Mouse (Mus musculus) midbrain, postnatal 0 days (tissue): ENCODE data around the gene Slco2b1. TPM values are rescaled to one million over a fixed set of nuclear protein-coding genes. Genes with fewer than 3 reads are reported as not detected.
A peak's percentile ranks its signal among the peaks of the same experiment; 100 is the strongest.

Experiments
- ATAC-seq: fragments of 200-750 bp; cut with Nextera tagmentation; 2 replicates; pipeline ENCODE4 v1.8.0; 2017; ENCODE audit warnings: moderate number of reproducible peaks, mild to moderate bottlenecking, moderate TSS enrichment, moderate library complexity; ENCODE audit not compliant: low FRiP score
- DNase-seq: peaks from one replicate; pipeline ENCODE4 v3.0.0-alpha.2; 2015; ENCODE audit warnings: low spot score
- H3K27ac ChIP-seq: fragments of 300-500 bp; sonication (generic); 2 replicates; pipeline ENCODE4 v1.5.1; 2014; ENCODE audit warnings: low read depth, mild to moderate bottlenecking, low read length, mixed read lengths
- H3K27me3 ChIP-seq: fragments of 300-500 bp; sonication (generic); 2 replicates; pipeline ENCODE4 v1.6.1; 2014; ENCODE audit warnings: low read length, control low read depth, mixed read lengths; ENCODE audit not compliant: insufficient read depth
- H3K36me3 ChIP-seq: fragments of 300-500 bp; sonication (generic); 2 replicates; pipeline ENCODE4 v1.6.1; 2014; ENCODE audit warnings: low read length, control low read depth, mixed read lengths; ENCODE audit not compliant: insufficient read depth
- H3K4me1 ChIP-seq: fragments of 300-500 bp; sonication (generic); 2 replicates; pipeline ENCODE4 v1.6.1; 2014; ENCODE audit warnings: mild to moderate bottlenecking, control low read depth, antibody characterized with exemption, low read length, mixed read lengths; ENCODE audit not compliant: insufficient read depth
- H3K4me2 ChIP-seq: fragments of 300-500 bp; sonication (generic); 2 replicates; pipeline ENCODE4 v1.6.1; 2014; ENCODE audit warnings: low read depth, mild to moderate bottlenecking, low read length, mixed read lengths; ENCODE audit not compliant: poor library complexity, severe bottlenecking
- H3K4me3 ChIP-seq: fragments of 300-500 bp; sonication (generic); 2 replicates; pipeline ENCODE4 v1.5.1; 2014; ENCODE audit warnings: low read depth, mild to moderate bottlenecking, low read length, moderate library complexity
- H3K9ac ChIP-seq: fragments of 300-500 bp; sonication (generic); replicated peaks from 2 replicates; pipeline ENCODE4 v1.6.1; 2014; ENCODE audit warnings: mild to moderate bottlenecking, low read length, moderate library complexity, mixed read lengths; ENCODE audit not compliant: poor library complexity, severe bottlenecking
- H3K9me3 ChIP-seq: fragments of 300-500 bp; sonication (generic); 2 replicates; pipeline ENCODE4 v1.6.1; 2016; ENCODE audit warnings: low read length, control low read depth
- CTCF ChIP-seq: IDR thresholded peaks from 2 replicates; pipeline ENCODE4 v1.5.1; 2016; ENCODE audit warnings: antibody characterized with exemption, mild to moderate bottlenecking
- WGBS: fragments of 180-500 bp; shearing (Covaris S2); extraction: QIAGEN DNeasy Blood & Tissue Kit; methylation state at CpG from one replicate; pipeline ENCODE4 v1.1.7; 2014; 5-methylcytosine and 5-hydroxymethylcytosine counted together
- polyA plus RNA-seq: library from polyadenylated mRNA; unstranded; fragments of >200 nt; fragmentation: Nextera tagmentation; extraction: Ambion mirVana; gene quantifications from 2 replicates; pipeline ENCODE4 v1.2.1, GENCODE M21; 2015
- total RNA-seq: library from RNA; depleted of rRNA; stranded (reverse); fragments of >200 nt; gene quantifications from 2 replicates; pipeline ENCODE4 v1.2.3, GENCODE M21; 2014; rRNA removed

Gene Slco2b1
- total and polyA plus RNA-seq, 2 experiments from 2014 or later, result 6.5 to 13.9 TPM

GRCm38 (mm10) chr7:99625722-99626375 lies 85.3 kb downstream of the Slco2b1 start:
- peak; percentile 86 for DNase-seq
- ATAC-seq, result peak; percentile 91
- Histone ChIP-seq H3K4me3 (peak overlapping the region; percentile 54), H3K4me1 (no peaks in the 10 kb centered on the region), H3K36me3 (no peaks in the 10 kb centered on the region), H3K4me2 (peak overlapping the region; percentile 67), H3K27me3 (peaks cover 33% of the 10 kb centered on the region), H3K9ac (peak overlapping the region; percentile 63), H3K27ac (0 out of 2 replicates have a peak overlapping the region, but pooled peaks have one; percentile 26), H3K9me3 (no peaks in the 10 kb centered on the region)
- peak; percentile 91 for TF ChIP-seq CTCF
- WGBS, result under 1% methylated on average over 77 of the region's 81 CpGs

GRCm38 (mm10) chr7:99618860-99619259 lies 92.3 kb downstream of the Slco2b1 start:
- TF ChIP-seq CTCF, result peak; percentile 87
- ATAC-seq, result no peak
- Histone ChIP-seq H3K9me3 (no peaks in the 10 kb centered on the region), H3K9ac (no peak overlapping the region), H3K27ac (no peak overlapping the region), H3K27me3 (0 out of 2 replicates have a peak, but pooled peaks cover 2% of the 10 kb centered on the region), H3K36me3 (no peaks in the 10 kb centered on the region), H3K4me2 (no peak overlapping the region), H3K4me1 (no peaks in the 10 kb centered on the region), H3K4me3 (no peak overlapping the region)
- 4% methylated on average over 3 of the region's 3 CpGs for WGBS
- peak; percentile 51 for DNase-seq

GRCm38 (mm10) chr7:99618264-99618663 lies 92.9 kb downstream of the Slco2b1 start:
- no peaks in the 10 kb centered on the region for H3K27me3 ChIP-seq
- H3K4me2 ChIP-seq, result no peak overlapping the region
- H3K4me3 ChIP-seq, result no peak overlapping the region
- H3K9me3 ChIP-seq, result no peaks in the 10 kb centered on the region
- DNase-seq (no peak), ATAC-seq (no peak)
- no peaks in the 10 kb centered on the region for H3K4me1 ChIP-seq
- WGBS, result 84% methylated on average over 2 of the region's 2 CpGs
- no peaks in the 10 kb centered on the region for H3K36me3 ChIP-seq
- H3K9ac ChIP-seq, result no peak overlapping the region
- TF ChIP-seq CTCF, result peak; percentile 29; the same call in 1 of the 2 replicates
- no peak overlapping the region for H3K27ac ChIP-seq

Other genes with a start within 250 kb of the Slco2b1 start
- 1.4 and 3.9 TPM in 2 replicates for gene Klhl35, start 245.3 kb downstream of the Slco2b1 start, total RNA-seq
- gene Klhl35, start 245.3 kb downstream of the Slco2b1 start, polyA plus RNA-seq, result 2.1 and 2.4 TPM in 2 replicates
- 440 and 661 TPM in 2 replicates for gene Rps3, start 227.6 kb downstream of the Slco2b1 start, total RNA-seq
- gene Rps3, start 227.6 kb downstream of the Slco2b1 start, polyA plus RNA-seq, result 440 and 453 TPM in 2 replicates
- gene Arrb1, start 175.9 kb downstream of the Slco2b1 start, total RNA-seq, result 118 and 163 TPM in 2 replicates
- gene Arrb1, start 175.9 kb downstream of the Slco2b1 start, polyA plus RNA-seq, result 14.2 and 15.0 TPM in 2 replicates
- gene Tpbgl, start 84.2 kb downstream of the Slco2b1 start, total RNA-seq, result 2.8 and 4.5 TPM in 2 replicates
- 1.7 and 2.3 TPM in 2 replicates for gene Tpbgl, start 84.2 kb downstream of the Slco2b1 start, polyA plus RNA-seq
- gene Olfr520, start 18.9 kb upstream of the Slco2b1 start, total RNA-seq, result not detected in 2 replicates
- not detected in 2 replicates for gene Olfr520, start 18.9 kb upstream of the Slco2b1 start, polyA plus RNA-seq
- not detected in 2 replicates for gene Olfr521, start 52.2 kb upstream of the Slco2b1 start, total RNA-seq
- not detected in 2 replicates for gene Olfr521, start 52.2 kb upstream of the Slco2b1 start, polyA plus RNA-seq
- gene Neu3, start 117.1 kb upstream of the Slco2b1 start, total RNA-seq, result 1.8 and 4.3 TPM in 2 replicates
- gene Neu3, start 117.1 kb upstream of the Slco2b1 start, polyA plus RNA-seq, result 1.8 TPM in 2 replicates
- 1.6 and 2.4 TPM in 2 replicates for gene Xrra1, start 147.8 kb upstream of the Slco2b1 start, total RNA-seq
- 1.9 and 2.1 TPM in 2 replicates for gene Xrra1, start 147.8 kb upstream of the Slco2b1 start, polyA plus RNA-seq
- 119 and 136 TPM in 2 replicates for gene Spcs2, start 152.1 kb upstream of the Slco2b1 start, total RNA-seq
- 251 and 264 TPM in 2 replicates for gene Spcs2, start 152.1 kb upstream of the Slco2b1 start, polyA plus RNA-seq